Mouse (Mus musculus): ENCODE data around the gene Nudt1. TPM values are rescaled to one million over a fixed set of nuclear protein-coding genes. Genes with fewer than 3 reads are reported as not detected.

Gene Nudt1
- polyA plus RNA-seq, 1 experiment, result 25.0 TPM

DNA sequence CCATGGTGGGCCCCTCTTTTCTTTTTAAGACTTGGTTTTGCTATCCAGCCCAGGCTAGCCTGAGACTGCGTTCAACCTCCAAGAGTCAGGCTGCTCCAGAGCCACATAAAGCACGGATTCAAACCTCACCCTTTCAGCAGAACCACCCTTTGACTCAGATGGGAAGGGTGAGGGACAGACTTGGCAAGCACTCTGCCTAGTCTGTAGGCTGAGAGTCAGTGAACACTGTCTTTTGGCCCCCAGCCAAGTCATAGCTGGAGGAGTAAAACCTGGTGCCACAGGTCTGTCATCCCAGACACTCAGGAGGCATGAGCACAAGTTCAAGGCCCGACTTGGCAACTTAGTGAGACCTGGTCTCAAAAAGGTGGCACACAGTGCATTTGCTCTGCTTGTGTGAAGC is 4.7 kb upstream of the Nudt1 start:
- Histone ChIP-seq H3K27ac (ENCODE audit: control insufficient read depth, insufficient read depth, low read length) (no peak overlapping the region), H3K4me1 (replicated peaks; ENCODE audit: control insufficient read depth, insufficient read depth, low read length) (peaks cover 6% of the 10 kb centered on the region), H3K27me3 (ENCODE audit: control insufficient read depth, insufficient read depth, low read length) (no peaks in the 10 kb centered on the region), H3K36me3 (ENCODE audit: control insufficient read depth, insufficient read depth, low read length) (peaks cover 20% of the 10 kb centered on the region), H3K4me3 (ENCODE audit: control insufficient read depth, insufficient read depth, low read length) (no peak overlapping the region)
- TF ChIP-seq POLR2A (IDR thresholded peaks at IDR 0.05; ENCODE audit: control insufficient read depth, extremely low read depth, insufficient read depth, low read length, poor library complexity), result no peak
- TF ChIP-seq CTCF (IDR thresholded peaks at IDR 0.05; ENCODE audit: borderline replicate concordance, control insufficient read depth, extremely low read depth, insufficient read depth, low read length, poor library complexity), result no peak
- WGBS, result 87% methylated on average over 3 of the region's 3 CpGs
- DNase-seq, result no peak

DNA sequence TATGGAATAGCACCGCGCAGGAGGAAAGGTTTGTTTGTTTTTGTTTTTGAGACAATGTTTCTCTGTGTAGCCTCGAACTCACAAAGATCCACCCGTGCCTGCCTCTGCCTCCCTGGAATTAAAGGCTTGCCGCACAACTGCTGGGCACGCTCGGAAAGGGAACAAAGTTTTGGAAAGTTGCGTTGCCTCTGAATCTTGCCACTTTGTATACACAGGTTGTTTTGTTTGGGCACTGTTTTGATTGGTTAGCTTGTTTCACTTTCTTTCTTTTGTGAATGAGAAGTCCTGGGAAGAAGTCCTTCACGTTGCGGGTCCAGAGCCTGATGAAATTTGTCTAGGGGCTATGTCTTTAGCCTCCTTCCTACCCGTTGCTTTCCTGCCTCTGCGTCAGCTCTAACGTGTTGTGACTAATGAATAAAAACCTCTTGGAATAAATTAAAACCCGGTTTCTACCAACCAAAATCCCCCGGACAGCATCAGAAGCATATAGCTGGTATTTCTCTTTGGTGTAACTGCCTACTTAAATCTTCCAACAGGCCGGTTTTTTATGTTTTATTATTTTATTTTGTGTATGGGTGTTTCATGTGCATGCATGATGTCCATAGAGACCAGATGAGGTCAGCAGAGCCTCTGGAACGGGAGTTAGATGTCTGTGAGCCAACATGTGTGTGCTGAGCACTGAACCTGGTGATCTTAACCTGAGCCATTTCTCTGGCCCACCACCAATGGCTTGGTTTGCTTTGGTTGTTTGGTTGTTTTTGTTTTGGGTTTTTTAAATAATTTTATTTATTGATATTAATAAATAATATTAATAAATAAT is 510 bp downstream of the Nudt1 start:
- under 1% methylated on average over 17 of the region's 17 CpGs for WGBS
- DNase-seq, result no peak
- Histone ChIP-seq H3K27ac (ENCODE audit: control insufficient read depth, insufficient read depth, low read length) (peak overlapping the region; percentile 75), H3K36me3 (ENCODE audit: control insufficient read depth, insufficient read depth, low read length) (no peaks in the 10 kb centered on the region), H3K4me1 (replicated peaks; ENCODE audit: control insufficient read depth, insufficient read depth, low read length) (peaks cover 6% of the 10 kb centered on the region), H3K4me3 (ENCODE audit: control insufficient read depth, insufficient read depth, low read length) (peak overlapping the region; percentile 83), H3K27me3 (ENCODE audit: control insufficient read depth, insufficient read depth, low read length) (no peaks in the 10 kb centered on the region)
- TF ChIP-seq CTCF (IDR thresholded peaks at IDR 0.05; ENCODE audit: borderline replicate concordance, control insufficient read depth, extremely low read depth, insufficient read depth, low read length, poor library complexity) (no peak), POLR2A (IDR thresholded peaks at IDR 0.05; ENCODE audit: control insufficient read depth, extremely low read depth, insufficient read depth, low read length, poor library complexity) (no peak)

GRCm38 (mm10) chr5:140324058-140324457 is 2.6 kb downstream of the Nudt1 start:
- no peak for DNase-seq
- no peak for TF ChIP-seq POLR2A (IDR thresholded peaks at IDR 0.05; ENCODE audit: control insufficient read depth, extremely low read depth, insufficient read depth, low read length, poor library complexity)
- no peak for TF ChIP-seq CTCF (IDR thresholded peaks at IDR 0.05; ENCODE audit: borderline replicate concordance, control insufficient read depth, extremely low read depth, insufficient read depth, low read length, poor library complexity)
- Histone ChIP-seq H3K4me1 (replicated peaks; ENCODE audit: control insufficient read depth, insufficient read depth, low read length) (peaks cover 6% of the 10 kb centered on the region), H3K4me3 (ENCODE audit: control insufficient read depth, insufficient read depth, low read length) (no peak overlapping the region), H3K36me3 (ENCODE audit: control insufficient read depth, insufficient read depth, low read length) (no peaks in the 10 kb centered on the region), H3K27me3 (ENCODE audit: control insufficient read depth, insufficient read depth, low read length) (no peaks in the 10 kb centered on the region), H3K27ac (ENCODE audit: control insufficient read depth, insufficient read depth, low read length) (no peak overlapping the region)
- WGBS, result 96% methylated on average over 5 of the region's 5 CpGs

DNA sequence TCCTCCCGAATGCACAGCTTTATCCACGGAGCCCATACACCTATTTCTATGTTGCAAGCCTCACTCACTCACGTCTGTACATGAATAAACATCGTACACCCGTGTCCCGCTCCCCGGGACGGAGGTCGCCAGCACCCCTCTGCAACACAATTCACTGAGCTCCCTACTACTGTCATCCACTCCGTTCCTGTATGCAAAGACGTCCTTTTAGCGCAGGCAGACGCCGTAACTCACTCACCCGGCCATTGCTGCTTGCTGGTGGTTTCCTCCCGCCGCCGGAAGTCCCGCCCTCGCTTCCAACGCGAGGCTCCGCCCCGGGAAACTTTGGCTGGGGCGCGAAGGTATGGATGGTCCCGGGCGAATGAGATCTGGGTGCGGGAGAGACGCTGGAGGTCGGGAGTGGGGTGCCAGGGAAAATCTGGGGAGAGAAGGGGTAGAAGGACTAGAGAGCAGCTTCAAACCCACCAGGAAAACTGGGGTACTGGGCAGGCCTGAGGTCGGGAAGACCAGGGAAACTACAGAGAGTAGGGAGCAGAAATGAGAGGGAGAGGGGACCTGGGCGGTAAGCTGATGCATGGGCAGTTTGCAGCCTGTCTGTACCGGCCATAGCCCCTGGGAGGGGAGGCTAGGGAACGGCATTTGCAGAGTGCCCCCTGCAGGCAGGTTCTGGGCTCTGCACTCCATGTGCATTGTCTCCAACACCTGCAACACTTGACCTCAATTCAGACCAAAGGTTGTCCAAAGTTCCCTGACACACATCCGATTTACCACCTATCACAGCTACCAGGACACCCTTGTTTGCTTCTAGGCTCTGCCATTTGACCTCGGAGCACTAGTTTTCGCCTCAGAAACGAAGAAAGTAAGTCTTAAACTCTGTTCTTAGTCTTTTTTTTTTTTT is 10.4 kb downstream of the Nudt1 start, which contains the start of gene Mrm2:
Gene Mrm2, minus strand, starts transcription at position 284 of the 898 bp plus-strand sequence.
- peak; percentile 71 for TF ChIP-seq POLR2A (IDR thresholded peaks at IDR 0.05; ENCODE audit: control insufficient read depth, extremely low read depth, insufficient read depth, low read length, poor library complexity)
- TF ChIP-seq CTCF (IDR thresholded peaks at IDR 0.05; ENCODE audit: borderline replicate concordance, control insufficient read depth, extremely low read depth, insufficient read depth, low read length, poor library complexity), result peak; percentile 98
- WGBS, result 1% methylated on average over 39 of the region's 39 CpGs
- Histone ChIP-seq H3K27ac (ENCODE audit: control insufficient read depth, insufficient read depth, low read length) (peak within 1 kb of the TSS; percentile 57), H3K27me3 (ENCODE audit: control insufficient read depth, insufficient read depth, low read length) (no peaks in the 10 kb centered on the region), H3K4me3 (ENCODE audit: control insufficient read depth, insufficient read depth, low read length) (peak within 1 kb of the TSS; percentile 91), H3K36me3 (ENCODE audit: control insufficient read depth, insufficient read depth, low read length) (no peaks in the 10 kb centered on the region), H3K4me1 (replicated peaks; ENCODE audit: control insufficient read depth, insufficient read depth, low read length) (peaks cover 8% of the 10 kb centered on the region)
- DNase-seq, result peak; percentile 87

DNA sequence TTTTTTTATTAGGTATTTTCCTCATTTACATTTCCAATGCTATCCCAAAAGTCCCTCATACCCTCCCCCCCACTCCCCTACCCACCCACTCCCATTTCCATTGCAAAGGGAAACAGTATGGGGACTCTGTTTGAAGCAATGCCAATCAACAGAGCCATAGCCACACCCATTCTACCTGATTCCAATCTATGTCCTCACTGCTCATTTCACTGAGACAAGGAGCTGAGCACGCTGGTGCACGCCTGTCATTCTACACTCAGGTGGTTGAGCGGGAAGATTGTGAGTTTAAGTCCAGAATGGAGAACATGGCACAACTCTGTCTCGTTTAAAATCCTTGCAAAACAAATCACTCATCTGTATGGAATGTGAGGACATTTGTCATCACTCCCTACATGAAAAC is 11.1 kb downstream of the Nudt1 start:
- H3K27ac ChIP-seq (ENCODE audit: control insufficient read depth, insufficient read depth, low read length), result no peak overlapping the region
- no peaks in the 10 kb centered on the region for H3K36me3 ChIP-seq (ENCODE audit: control insufficient read depth, insufficient read depth, low read length)
- TF ChIP-seq CTCF (IDR thresholded peaks at IDR 0.05; ENCODE audit: borderline replicate concordance, control insufficient read depth, extremely low read depth, insufficient read depth, low read length, poor library complexity), result no peak
- TF ChIP-seq POLR2A (IDR thresholded peaks at IDR 0.05; ENCODE audit: control insufficient read depth, extremely low read depth, insufficient read depth, low read length, poor library complexity), result no peak
- WGBS, result 78% methylated on average over 4 of the region's 4 CpGs
- no peak for DNase-seq
- no peaks in the 10 kb centered on the region for H3K27me3 ChIP-seq (ENCODE audit: control insufficient read depth, insufficient read depth, low read length)
- no peak overlapping the region for H3K4me3 ChIP-seq (ENCODE audit: control insufficient read depth, insufficient read depth, low read length)
- H3K4me1 ChIP-seq (replicated peaks; ENCODE audit: control insufficient read depth, insufficient read depth, low read length), result peaks cover 8% of the 10 kb centered on the region

DNA sequence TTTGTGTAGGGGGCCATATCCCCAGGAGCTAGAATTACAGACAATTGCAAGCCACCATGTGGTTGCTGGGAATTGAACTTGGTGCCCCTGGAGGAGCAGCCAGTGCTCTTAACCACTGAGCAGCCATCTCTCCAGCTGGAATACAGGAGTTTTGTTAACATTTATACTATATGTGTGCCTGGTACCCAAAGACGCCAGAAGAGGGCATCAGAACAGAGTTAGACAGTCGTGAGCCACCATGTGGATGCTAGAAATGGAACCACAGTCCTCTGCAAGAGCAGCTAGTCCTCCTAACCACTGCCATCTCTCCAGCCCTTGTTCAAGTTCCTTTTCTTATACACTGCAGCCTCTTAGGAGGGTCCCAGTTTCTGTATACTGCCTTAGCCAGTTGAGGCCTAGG is 12.2 kb downstream of the Nudt1 start:
- Histone ChIP-seq H3K27ac (ENCODE audit: control insufficient read depth, insufficient read depth, low read length) (no peak overlapping the region), H3K27me3 (ENCODE audit: control insufficient read depth, insufficient read depth, low read length) (no peaks in the 10 kb centered on the region), H3K4me1 (replicated peaks; ENCODE audit: control insufficient read depth, insufficient read depth, low read length) (peaks cover 8% of the 10 kb centered on the region), H3K4me3 (ENCODE audit: control insufficient read depth, insufficient read depth, low read length) (no peak overlapping the region), H3K36me3 (ENCODE audit: control insufficient read depth, insufficient read depth, low read length) (0 out of 2 replicates have a peak, but pooled peaks cover 7% of the 10 kb centered on the region)
- WGBS, result 30% methylated on average over 2 of the region's 2 CpGs
- peak; percentile 24 for DNase-seq
- no peak for TF ChIP-seq CTCF (IDR thresholded peaks at IDR 0.05; ENCODE audit: borderline replicate concordance, control insufficient read depth, extremely low read depth, insufficient read depth, low read length, poor library complexity)
- TF ChIP-seq POLR2A (IDR thresholded peaks at IDR 0.05; ENCODE audit: control insufficient read depth, extremely low read depth, insufficient read depth, low read length, poor library complexity), result no peak
